ENCODE assay signal across 11 mouse cellular contexts in the genomic region with DNA sequence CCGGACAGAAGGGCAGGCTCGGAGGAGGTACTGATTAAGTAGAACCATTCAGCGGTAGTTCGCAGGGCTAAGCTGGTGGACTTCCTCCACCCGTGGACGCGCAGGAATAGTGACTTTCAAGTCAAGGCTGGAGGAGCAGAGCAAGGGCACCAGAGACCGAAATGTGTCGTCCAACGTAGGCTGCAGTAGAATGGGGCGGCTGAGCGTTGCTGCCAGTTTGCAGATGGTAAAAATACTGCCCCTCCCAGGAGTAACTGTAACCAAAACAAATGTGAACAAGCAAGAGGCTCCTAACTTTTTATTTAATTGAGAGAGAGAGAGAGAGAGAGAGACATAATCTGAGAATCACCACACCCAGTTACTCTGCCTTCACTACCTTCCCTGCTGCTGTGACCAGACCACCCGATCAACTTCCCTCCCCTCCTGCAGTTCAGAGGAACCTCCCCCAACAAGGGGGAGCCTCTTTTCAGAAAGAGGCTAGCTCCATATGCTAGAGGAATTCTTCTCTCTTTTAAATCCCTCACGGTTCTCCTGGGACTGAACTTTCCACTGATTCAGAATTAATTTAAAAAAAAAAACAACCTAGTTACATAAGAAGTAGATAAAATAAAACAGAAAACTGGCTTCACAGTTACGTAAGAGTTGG. TPM values are rescaled to one million over a fixed set of nuclear protein-coding genes. Genes with fewer than 3 reads are reported as not detected.
DNase-seq lines count a peak whose midpoint lies in the region; ATAC-seq and TF ChIP-seq lines count a peak whose summit lies in the region.
"Had no signal": no experiment of that assay in that cellular context is flagged by ENCODE, and none has a peak within 500 bp of the region (broad histone marks: within the 10 kb centered on the region; RNA-seq: fewer than 3 reads in every experiment).

No protein-coding gene starts in this region.

- H3K27me3 ChIP-seq in lung, embryonic 15.5 days, result no peaks in the 10 kb centered on the region
- no peaks in the 10 kb centered on the region for H3K27me3 ChIP-seq in limb, embryonic 15.5 days

- intact Hi-C loops in gastrocnemius, adult 2 months (cut with DNase I), result no loop called here
- intact Hi-C loops in gastrocnemius, postnatal 14 days (cut with DNase I; ENCODE audit: low total_unique reads), result no loop called here

- H3K36me3 ChIP-seq in lung, embryonic 15.5 days, result no peaks in the 10 kb centered on the region
- H3K36me3 ChIP-seq in limb, embryonic 15.5 days, result no peaks in the 10 kb centered on the region
- H3K36me3 ChIP-seq: hindbrain, embryonic 15.5 days had no signal

- WGBS in lung, embryonic 15.5 days, result 46% methylated on average over 15 of the region's 15 CpGs
- WGBS in limb, embryonic 15.5 days, result 40% methylated on average over 15 of the region's 15 CpGs

- DNase-seq in gastrocnemius, adult 2 months, result no peak
- no peak for DNase-seq in gastrocnemius, postnatal 14 days
- no peak for DNase-seq in lung, postnatal 10 days
- DNase-seq in embryo, embryonic 11 days, result peak; percentile 63
- no peak for DNase-seq in layer of hippocampus, adult 11-12 months (ENCODE audit: low spot score)
- no peak for DNase-seq in cerebellum, adult 18-20 months
- DNase-seq: kidney, postnatal 25 days had no signal

- peak overlapping the region; percentile 32; the same call in 1 of the 2 replicates for H3K27ac ChIP-seq in gastrocnemius, adult 2 months
- H3K27ac ChIP-seq in lung, embryonic 15.5 days, result no peak overlapping the region
- H3K27ac ChIP-seq in limb, embryonic 15.5 days, result peak overlapping the region; percentile 85
- H3K27ac ChIP-seq: hindbrain, embryonic 15.5 days had no signal

- H3K4me2 ChIP-seq in lung, embryonic 15.5 days, result peak overlapping the region; percentile 20; the same call in 1 of the 2 replicates
- peak overlapping the region; percentile 28 for H3K4me2 ChIP-seq in limb, embryonic 15.5 days
- H3K4me2 ChIP-seq: hindbrain, embryonic 15.5 days; liver, embryonic 11.5 days had no signal

- no peak for ATAC-seq in lung, embryonic 15.5 days (ENCODE audit: borderline replicate concordance, extremely low read depth, low FRiP score, low TSS enrichment)
- no peak for ATAC-seq in limb, embryonic 15.5 days (ENCODE audit: insufficient number of reproducible peaks, low FRiP score, low TSS enrichment, low read depth)

- peaks cover 10% of the 10 kb centered on the region; the same call in 1 of the 2 replicates for H3K4me1 ChIP-seq in lung, embryonic 15.5 days
- peaks cover 20% of the 10 kb centered on the region for H3K4me1 ChIP-seq in limb, embryonic 15.5 days

- no peak overlapping the region for H3K9ac ChIP-seq in lung, embryonic 15.5 days
- no peak overlapping the region for H3K9ac ChIP-seq in limb, embryonic 15.5 days
- H3K9ac ChIP-seq: hindbrain, embryonic 15.5 days had no signal

- TF ChIP-seq CTCF in gastrocnemius, adult 2 months (IDR thresholded peaks at IDR 0.05), result no peak

- no peaks in the 10 kb centered on the region for H3K9me3 ChIP-seq in lung, embryonic 15.5 days
- no peaks in the 10 kb centered on the region for H3K9me3 ChIP-seq in limb, embryonic 15.5 days
- H3K9me3 ChIP-seq: hindbrain, embryonic 15.5 days had no signal

- peak overlapping the region; percentile 29 for H3K4me3 ChIP-seq in gastrocnemius, adult 2 months
- H3K4me3 ChIP-seq in lung, embryonic 15.5 days, result no peak overlapping the region
- peak overlapping the region; percentile 3; the same call in 1 of the 2 replicates for H3K4me3 ChIP-seq in limb, embryonic 15.5 days
- H3K4me3 ChIP-seq: hindbrain, embryonic 15.5 days had no signal

RNA-seq across cellular contexts. Expression of a gene that starts 15.3 kb away (rescaled TPM):
- under 1 TPM in 1 of 2 experiments, not detected in 1; 0.73 TPM for total RNA-seq in gastrocnemius, adult 2 months (2021)
- total RNA-seq in gastrocnemius, postnatal 14 days (2021), result 1 to 10 TPM in 1 of 2 experiments, under 1 TPM in 1; 0.76 to 1.4 TPM
- polyA plus RNA-seq in lung, embryonic 15.5 days (2015; fragmentation: Nextera tagmentation; extraction: Ambion mirVana), result 10.9 and 11.5 TPM in 2 replicates
- 234 and 238 TPM in 2 replicates for polyA plus RNA-seq in limb, embryonic 15.5 days (2015; fragmentation: Nextera tagmentation; extraction: Ambion mirVana)
